Mouse (Mus musculus): Measurements from ENCODE around the gene Gtf2h1. TPM values are rescaled to one million over a fixed set of nuclear protein-coding genes. Genes with fewer than 3 reads are reported as not detected.

Gtf2h1 gene
- polyA plus RNA-seq, 1 experiment from 2014 or later = 29.0 TPM

- no peaks in the 10 kb centered on the region for H3K9me3 ChIP-seq (ENCODE audit: control insufficient read depth, low read length)
- ATAC-seq (ENCODE audit: low FRiP score, low TSS enrichment) (peak; percentile 49; the same call in 1 of the 2 replicates), DNase-seq (ENCODE audit: low spot score) (no peak)
- H3K36me3 ChIP-seq (ENCODE audit: control insufficient read depth, insufficient read depth, low read length) = no peaks in the 10 kb centered on the region
- H3K4me2 ChIP-seq (replicated peaks; ENCODE audit: low read depth) = no peak within 1 kb of the TSS
- H3K4me3 ChIP-seq (ENCODE audit: low read depth, low read length) = no peak within 1 kb of the TSS
- no peak within 1 kb of the TSS for H3K27ac ChIP-seq (replicated peaks)
- H3K4me1 ChIP-seq (replicated peaks; ENCODE audit: control insufficient read depth, insufficient read depth) = no peaks in the 10 kb centered on the region
- H3K9ac ChIP-seq (ENCODE audit: low read length) = no peak within 1 kb of the TSS
- no peaks in the 10 kb centered on the region for H3K27me3 ChIP-seq (ENCODE audit: control insufficient read depth, insufficient read depth, low read length)
- no peak for TF ChIP-seq EP300 (optimal IDR thresholded peaks at IDR 0.05)
- no peak for TF ChIP-seq CTCF (IDR thresholded peaks at IDR 0.05; ENCODE audit: low read depth)
- 34% methylated on average over 10 of the region's 10 CpGs for WGBS
Measured at GRCm38 (mm10) chr7:46860996-46861395, 65.1 kb downstream of the Gtf2h1 start, which contains the start of gene Ldhc. Gene Ldhc, plus strand, starts transcription at chr7:46861203.

GRCm38 (mm10) chr7:46871988-46872387 lies 76.1 kb downstream of the Gtf2h1 start:
- H3K27me3 ChIP-seq (ENCODE audit: control insufficient read depth, insufficient read depth, low read length) = no peaks in the 10 kb centered on the region
- WGBS = 70% methylated on average over 4 of the region's 4 CpGs
- H3K9me3 ChIP-seq (ENCODE audit: control insufficient read depth, low read length) = no peaks in the 10 kb centered on the region
- no peak overlapping the region for H3K9ac ChIP-seq (ENCODE audit: low read length)
- H3K27ac ChIP-seq (replicated peaks) = no peak overlapping the region
- H3K4me3 ChIP-seq (ENCODE audit: low read depth, low read length) = no peak overlapping the region
- no peaks in the 10 kb centered on the region for H3K36me3 ChIP-seq (ENCODE audit: control insufficient read depth, insufficient read depth, low read length)
- TF ChIP-seq EP300 (optimal IDR thresholded peaks at IDR 0.05) (no peak), CTCF (IDR thresholded peaks at IDR 0.05; ENCODE audit: low read depth) (no peak)
- no peaks in the 10 kb centered on the region for H3K4me1 ChIP-seq (replicated peaks; ENCODE audit: control insufficient read depth, insufficient read depth)
- no peak overlapping the region for H3K4me2 ChIP-seq (replicated peaks; ENCODE audit: low read depth)
- ATAC-seq (ENCODE audit: low FRiP score, low TSS enrichment) (no peak), DNase-seq (ENCODE audit: low spot score) (no peak)

Other genes starting within 250 kb of the Gtf2h1 start
- 10.8 and 11.4 TPM in 2 replicates for gene Sergef, start 156.3 kb upstream of the Gtf2h1 start, polyA plus RNA-seq (2015; fragmentation: Nextera tagmentation; extraction: Ambion mirVana)
- 0.48 and 0.79 TPM in 2 replicates for gene Tph1, start 123.6 kb upstream of the Gtf2h1 start, polyA plus RNA-seq (2015; fragmentation: Nextera tagmentation; extraction: Ambion mirVana)
- gene Saal1, start 85.4 kb upstream of the Gtf2h1 start, polyA plus RNA-seq (2015; fragmentation: Nextera tagmentation; extraction: Ambion mirVana) = 10.4 and 11.2 TPM in 2 replicates
- 0.34 TPM in 1 of 2 replicates, not detected in the other for gene Saa3, start 80.4 kb upstream of the Gtf2h1 start, polyA plus RNA-seq (2015; fragmentation: Nextera tagmentation; extraction: Ambion mirVana)
- gene Saa4, start 63.5 kb upstream of the Gtf2h1 start, polyA plus RNA-seq (2015; fragmentation: Nextera tagmentation; extraction: Ambion mirVana) = not detected in 2 replicates
- 0.13 and 0.33 TPM in 2 replicates for gene Saa1, start 53.1 kb upstream of the Gtf2h1 start, polyA plus RNA-seq (2015; fragmentation: Nextera tagmentation; extraction: Ambion mirVana)
- 0.08 TPM in 1 of 2 replicates, not detected in the other for gene Saa2, start 44.3 kb upstream of the Gtf2h1 start, polyA plus RNA-seq (2015; fragmentation: Nextera tagmentation; extraction: Ambion mirVana)
- 6.4 and 7.0 TPM in 2 replicates for gene Hps5, start within 50 bp of the Gtf2h1 start, polyA plus RNA-seq (2015; fragmentation: Nextera tagmentation; extraction: Ambion mirVana)
- 718 and 816 TPM in 2 replicates for gene Ldha, start 45.4 kb downstream of the Gtf2h1 start, polyA plus RNA-seq (2015; fragmentation: Nextera tagmentation; extraction: Ambion mirVana)
- not detected in 2 replicates for gene Ldhc, start 65.1 kb downstream of the Gtf2h1 start, polyA plus RNA-seq (2015; fragmentation: Nextera tagmentation; extraction: Ambion mirVana)
- gene Tsg101, start 123.9 kb downstream of the Gtf2h1 start, polyA plus RNA-seq (2015; fragmentation: Nextera tagmentation; extraction: Ambion mirVana) = 127 and 131 TPM in 2 replicates
- 6.0 and 6.5 TPM in 2 replicates for gene Uevld, start 162.4 kb downstream of the Gtf2h1 start, polyA plus RNA-seq (2015; fragmentation: Nextera tagmentation; extraction: Ambion mirVana)
- gene Gm9999, start 187.5 kb downstream of the Gtf2h1 start, polyA plus RNA-seq (2015; fragmentation: Nextera tagmentation; extraction: Ambion mirVana) = not detected in 2 replicates
- gene Spty2d1, start 212.3 kb downstream of the Gtf2h1 start, polyA plus RNA-seq (2015; fragmentation: Nextera tagmentation; extraction: Ambion mirVana) = 11.0 and 11.8 TPM in 2 replicates